Mouse (Mus musculus) WW6 (cell line): ENCODE results near the gene Irf2bpl.

Experiments
- DNase-seq: peaks from one replicate; pipeline ENCODE4 v3.0.0-alpha.2; 2013; ENCODE audit warnings: low read depth, low spot score

Irf2bpl gene

DNA sequence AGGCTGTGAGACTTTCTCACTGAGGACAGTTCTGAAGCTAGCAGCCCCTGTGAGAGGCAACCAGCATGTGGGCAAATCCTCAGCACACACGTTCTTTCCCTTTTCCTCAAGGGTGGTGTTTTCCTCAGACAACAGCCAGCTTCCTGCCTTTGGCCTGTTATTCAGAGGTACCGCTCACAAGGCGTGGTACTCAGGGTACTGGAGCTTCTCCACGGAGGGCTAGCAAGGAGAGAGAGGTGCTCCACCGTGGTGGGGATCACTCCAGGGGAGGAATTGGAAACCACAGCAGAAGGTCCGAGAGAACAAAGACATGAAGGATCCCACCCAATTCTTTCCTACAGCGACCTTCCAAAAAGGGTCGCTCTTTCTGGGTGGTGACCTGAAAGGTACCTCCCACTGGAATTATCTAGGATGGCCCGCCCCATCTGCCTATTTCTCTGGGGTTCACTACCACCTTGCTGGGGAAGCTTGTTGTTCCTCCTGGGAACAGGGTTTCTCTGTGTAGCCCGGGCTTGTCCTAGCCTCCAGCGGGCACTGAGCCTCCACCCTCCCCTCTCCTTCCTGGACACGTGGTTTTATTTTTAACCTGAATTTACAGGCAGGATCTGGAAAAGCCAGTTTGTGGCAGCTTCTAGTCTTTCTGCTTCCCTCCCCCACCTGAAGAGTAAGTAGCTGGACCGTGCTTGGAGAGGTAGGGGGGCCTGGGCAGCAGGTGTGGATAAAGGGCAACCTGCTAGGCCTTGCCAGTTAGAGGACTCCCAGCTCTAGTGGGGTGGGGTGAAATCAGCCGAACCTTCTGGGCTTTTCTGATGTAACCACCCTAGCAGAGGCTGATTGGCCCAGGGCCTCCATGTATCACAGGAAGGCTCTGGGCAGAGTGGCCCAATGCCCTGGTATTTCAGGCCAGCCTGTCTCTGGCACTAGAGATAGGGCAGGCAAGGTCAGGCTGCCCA is 17.1 kb downstream of the Irf2bpl start:
- DNase-seq = no peak

DNA sequence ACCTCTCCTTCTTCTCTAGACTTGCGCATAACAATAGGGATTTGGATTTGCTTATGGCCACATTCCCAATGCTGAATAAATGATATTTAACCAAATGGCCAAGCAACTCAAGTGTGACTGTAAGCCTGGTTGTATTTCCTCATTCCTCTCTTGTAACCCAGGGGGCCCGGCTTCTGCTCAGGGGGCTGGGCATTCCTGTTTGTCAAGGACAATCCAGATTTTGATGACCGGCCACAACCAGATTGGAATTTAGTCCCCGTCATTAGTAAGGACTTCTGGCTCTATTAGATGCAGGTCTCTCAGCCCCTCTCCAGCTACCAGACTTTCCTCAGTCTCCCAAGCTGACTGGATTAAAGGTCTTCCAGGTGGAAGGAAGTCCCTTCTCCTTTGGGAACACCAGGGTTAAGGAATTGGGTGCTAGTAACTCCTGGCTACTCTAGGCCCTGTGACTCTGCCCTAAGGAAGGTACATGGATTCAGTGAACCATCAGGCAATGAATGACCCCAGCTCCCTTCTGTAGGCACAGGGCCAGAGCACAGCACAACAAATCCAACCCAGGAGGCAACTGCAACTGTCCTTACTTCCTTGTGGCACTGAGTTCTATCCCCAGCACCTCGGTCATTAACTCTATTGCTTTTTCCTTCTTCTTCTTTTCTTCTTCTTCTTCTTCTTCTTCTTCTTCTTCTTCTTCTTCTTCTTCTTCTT is 20.1 kb downstream of the Irf2bpl start:
- DNase-seq = no peak

DNA sequence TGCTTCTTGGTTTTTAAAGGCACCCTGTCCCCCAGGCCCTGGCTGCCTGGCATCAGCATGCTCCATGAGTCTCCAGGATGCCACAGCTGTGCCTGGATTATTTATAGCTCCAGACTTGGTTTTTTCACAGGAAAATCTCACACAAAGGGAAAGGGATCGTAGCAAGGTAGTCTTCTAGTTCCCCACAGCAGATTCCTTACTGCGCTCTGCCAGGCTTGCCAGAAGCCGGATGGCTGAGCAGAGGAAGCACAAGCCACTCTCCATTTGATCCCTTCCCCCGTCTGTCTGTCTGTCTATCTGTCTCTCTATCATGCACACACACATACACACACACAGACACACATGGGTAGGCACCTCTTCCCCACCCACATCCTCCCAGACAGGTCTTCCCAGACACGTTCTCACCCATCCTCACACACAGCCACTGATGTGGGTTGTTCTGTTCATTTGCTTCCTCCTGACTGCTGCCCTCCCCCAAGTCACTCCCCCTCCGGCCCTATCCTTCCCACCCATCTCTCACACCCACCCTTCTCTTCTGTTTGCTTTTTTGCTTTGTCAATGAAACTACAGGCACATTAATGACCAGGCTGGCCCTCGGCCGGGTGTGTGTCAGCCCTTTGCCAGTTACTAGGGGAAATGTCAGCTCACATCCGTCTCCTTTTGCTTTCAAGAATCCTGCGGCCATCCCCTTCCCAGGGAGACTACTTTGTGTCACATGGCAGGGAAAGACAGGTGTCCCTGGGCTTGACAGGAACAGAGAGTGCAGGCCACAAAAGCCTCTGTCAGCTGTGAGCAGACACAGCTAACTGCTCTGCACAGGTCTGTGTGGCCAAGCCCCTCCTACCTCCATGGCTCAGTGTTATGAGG is 24.4 kb downstream of the Irf2bpl start:
- DNase-seq = no peak

DNA sequence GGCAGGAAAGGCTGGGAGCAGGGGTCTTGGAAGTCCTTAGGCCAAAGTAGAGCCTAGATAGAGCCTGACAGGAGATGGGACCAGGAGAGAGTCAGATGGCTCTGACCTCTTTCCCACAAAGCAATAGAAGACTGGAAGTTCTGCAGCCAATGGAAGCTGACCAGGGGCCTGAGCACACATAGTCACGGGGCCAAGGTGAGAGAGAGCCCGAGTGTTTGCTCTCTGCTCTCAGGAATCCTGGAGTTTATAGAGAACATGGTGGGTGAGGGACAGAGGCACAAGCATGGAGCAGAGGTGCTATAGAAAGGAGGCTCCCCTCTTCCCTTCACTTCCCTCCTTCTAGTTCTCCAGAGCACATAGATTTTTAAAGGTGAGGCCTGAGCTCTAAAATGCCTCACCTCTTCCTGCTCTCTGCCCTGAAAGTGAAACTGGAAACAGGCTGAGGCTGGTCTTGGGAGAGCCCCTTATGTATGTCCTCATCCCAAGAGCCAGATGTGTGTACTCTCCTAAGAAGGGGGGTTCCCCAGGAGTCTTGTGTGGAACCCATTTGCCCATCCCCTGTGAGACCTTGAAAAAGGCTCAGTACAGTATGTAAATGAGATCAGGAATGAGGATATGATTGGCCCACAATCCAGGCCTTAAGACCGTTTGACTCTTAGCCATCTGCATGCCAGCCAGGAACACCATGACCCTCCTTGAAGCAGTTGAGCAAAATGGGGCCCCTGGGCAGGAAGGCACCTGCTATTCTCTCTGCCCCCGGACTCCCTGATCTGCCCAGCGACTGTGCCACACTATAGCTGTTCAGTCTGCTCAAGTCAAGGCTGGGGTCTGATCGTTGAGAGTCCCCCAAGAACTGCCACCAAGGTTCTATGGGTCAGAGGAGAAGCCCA is 25.4 kb downstream of the Irf2bpl start:
- DNase-seq = no peak

DNA sequence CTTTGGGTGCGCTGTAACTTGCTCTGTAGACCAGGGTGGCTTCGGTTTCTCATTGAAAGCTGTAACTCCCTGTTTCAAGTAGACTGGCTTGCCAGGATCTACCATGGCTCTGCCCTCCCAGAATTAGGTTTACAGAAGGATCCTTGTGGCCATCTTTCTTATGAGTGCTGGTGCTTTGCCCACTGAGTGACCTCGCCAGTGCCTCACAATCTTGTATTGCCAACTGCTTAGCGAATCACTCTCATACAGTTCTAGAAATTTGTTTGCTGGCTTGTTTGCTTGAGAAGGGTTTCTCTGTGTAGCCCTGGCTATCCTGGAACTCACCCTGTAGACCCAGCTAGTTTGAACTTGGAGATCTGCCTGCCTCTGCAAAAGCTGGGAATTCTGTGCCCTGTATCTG is 26.1 kb downstream of the Irf2bpl start:
- no peak for DNase-seq

DNA sequence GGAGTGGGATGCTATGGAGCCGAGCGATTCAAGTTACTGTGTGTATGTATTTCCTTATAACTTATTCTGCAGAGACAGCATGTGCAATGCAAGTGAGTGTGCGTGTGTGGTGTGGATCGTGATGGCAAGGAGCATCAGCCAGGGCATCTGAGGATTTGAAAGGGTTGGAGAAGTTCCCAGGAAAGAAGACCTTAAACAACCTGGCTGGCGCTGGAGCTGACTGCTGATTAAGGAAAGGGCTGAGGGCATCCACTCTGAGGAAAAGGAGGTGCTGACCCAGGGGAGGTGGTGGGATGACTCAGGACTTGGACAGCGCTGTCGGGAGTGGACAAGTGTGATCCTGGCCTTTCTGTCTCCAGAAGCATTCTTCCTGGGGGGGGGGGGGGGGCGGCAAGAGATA is 27.3 kb downstream of the Irf2bpl start:
- DNase-seq = no peak

DNA sequence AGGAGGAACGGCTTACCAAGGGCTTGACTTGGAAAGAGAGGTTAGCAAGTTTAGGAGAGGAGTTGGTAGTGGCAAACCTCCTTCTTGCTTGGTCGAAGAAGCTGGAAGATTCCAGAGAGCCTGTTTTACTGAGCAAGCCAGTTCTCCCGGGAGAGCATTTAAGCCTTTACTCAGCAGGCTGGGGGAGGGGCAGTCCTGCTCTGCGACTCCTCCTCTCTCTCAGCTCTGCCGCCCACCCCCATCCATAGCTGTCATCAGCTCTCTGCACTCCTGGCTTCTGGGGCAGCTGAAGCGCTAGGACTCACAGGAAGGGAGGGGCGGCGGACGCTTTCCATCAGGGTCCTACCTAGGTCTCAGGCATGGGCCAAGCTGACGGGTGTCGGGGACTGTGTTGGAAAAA is 28.9 kb downstream of the Irf2bpl start:
- DNase-seq = no peak

DNA sequence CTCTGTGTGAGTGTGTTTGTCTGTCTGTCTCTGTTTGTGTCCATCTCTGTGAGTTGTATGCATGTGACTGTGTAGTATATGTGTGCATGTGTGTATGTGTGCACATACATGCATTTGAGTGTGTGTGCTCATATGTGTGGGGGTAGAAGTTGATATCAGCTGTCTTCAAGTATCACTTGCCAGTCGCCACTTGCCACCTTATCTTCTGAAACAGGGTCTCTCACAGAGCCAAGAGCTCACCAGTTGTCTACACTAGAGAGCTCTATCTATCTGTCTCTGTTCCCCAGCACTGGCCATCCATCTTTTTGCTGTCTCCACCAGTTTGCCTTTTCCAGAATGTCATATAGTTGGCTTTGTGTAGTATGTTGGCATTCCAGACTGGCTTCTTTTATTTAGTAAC is 31.1 kb downstream of the Irf2bpl start:
- no peak for DNase-seq

DNA sequence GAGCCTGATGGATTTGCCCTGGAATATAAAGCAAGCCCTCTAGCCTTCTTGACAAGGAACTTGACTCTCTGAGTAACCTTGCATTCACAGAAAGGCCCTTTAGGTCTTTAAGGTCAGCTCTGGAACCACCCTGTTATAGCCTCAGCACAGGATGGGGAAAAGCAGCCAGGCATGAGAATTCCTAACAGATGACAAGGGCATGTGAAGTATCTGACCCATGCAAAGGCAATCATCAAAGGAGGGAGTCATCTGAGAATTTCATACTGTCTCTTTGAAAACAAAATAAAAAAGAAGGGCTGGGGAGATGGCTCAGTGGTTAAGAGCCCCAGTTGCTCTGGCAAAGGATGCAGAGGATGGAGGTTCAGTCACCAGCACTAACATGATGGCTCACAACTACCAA is 33.3 kb downstream of the Irf2bpl start:
- no peak for DNase-seq

DNA sequence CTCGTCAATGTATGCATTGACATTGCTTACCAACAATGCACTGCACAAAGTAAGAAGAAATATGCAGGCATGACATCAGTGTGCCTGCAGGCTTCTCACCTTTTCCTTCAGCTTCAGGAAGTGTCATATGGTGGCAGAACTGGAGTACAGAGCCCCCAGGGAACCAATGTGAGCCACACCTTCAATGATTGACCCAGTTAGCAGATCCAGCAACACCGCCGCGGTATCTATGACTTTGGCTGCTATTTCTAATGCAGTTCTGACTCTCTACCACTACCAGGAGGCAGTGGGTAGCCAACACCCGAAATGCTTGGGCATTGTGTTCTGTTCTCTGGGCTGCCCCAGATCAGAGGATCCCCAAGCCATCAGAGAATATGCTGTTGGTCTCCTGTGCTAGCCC is 33.9 kb downstream of the Irf2bpl start:
- no peak for DNase-seq

DNA sequence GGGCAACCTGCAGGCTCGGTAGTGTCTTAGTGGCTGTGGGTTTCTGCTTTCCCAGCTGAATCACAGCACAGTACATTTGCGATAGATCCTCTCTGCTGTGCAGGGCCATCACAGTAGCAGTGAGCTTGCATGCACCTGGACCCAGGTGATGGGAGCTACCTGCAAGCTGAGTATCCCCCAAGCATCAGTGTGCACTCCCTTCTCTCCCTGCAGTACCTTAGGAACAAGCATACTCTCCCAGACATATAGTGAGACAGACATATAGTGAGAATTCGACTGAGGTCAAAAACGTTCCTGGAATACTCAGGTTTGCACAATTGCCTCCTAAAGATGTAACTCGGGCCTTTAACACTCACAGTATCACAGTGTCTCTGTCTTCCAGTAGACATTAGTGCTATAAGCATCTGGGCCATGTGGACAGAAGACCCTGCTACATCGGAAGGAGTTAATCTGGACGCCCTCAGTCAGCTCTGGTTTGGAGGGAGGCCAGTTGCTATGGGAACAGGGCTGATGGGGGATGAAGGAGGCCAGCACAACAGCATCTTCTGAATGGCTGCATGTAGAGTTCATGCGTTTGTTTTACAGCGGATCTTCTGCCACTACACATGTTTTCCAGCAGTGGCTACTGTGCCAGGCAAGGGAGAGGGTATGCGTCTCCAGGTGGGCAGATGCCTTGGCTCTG is 34.5 kb downstream of the Irf2bpl start:
- no peak for DNase-seq

DNA sequence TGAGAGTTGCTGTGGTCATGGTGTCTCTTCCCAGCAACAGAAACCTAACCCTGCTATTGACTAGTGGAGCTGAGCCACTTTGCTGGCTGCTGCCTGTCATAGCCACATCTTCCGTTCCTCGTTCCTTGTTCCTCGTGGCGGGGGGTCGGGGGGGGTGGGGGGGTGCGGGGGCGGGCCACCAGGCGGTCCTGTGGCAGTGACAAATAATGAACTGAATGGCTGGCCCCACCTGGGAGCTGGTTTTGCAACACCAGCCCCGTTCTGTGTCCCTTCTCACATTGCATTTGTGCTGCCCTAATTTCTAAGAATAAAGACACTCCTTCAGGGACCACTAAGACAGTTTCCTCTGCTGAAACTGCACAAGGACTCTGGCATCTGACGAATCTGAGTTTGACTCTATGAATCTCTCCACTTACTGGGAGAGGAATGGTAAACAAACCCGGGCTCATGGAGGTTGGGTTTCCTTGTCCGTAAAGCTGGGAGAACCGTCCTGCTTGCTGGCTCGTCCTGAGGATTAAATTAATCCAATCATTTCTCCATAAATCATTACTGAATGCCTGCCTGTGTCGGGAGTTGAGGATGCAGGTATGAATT is 41.6 kb downstream of the Irf2bpl start:
- no peak for DNase-seq

DNA sequence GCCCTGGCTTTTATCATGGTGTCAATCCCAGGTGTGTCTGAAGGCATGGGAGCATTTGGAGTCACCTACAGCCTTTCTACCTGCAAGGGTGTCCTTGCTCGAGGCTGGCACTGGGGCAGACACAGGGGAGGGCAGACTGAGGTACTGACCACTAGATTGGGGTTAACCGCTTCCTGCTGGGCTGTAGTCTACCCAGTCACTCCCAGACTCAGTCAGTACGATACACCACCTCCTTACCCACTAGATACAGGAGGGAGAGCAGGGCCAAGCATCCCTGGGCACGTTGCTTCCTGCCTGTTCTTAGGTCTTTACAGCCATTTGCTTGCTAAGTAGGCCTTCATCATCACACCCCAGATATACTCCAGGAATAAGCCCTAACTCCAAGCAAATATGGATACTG is 44.1 kb downstream of the Irf2bpl start:
- no peak for DNase-seq

DNA sequence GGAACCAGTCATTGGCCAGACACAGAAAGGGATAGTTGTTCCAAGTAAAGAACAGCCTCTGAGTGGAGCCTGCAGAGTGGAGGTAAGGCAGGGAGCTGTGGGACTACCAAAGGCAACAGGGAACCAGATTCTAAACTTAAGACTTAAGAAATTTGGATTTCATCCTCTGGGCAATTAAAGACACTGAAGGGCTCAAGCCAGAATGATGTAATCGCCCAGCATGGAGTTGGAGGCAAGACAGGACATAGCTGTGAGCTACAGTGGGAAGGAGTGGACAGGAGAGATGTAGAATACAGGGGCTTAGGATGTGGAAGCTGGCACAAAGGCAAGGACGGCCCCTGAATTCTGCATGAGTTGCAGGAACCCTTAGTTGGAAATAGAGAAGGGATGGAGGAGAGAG is 46.4 kb downstream of the Irf2bpl start:
- DNase-seq = no peak

DNA sequence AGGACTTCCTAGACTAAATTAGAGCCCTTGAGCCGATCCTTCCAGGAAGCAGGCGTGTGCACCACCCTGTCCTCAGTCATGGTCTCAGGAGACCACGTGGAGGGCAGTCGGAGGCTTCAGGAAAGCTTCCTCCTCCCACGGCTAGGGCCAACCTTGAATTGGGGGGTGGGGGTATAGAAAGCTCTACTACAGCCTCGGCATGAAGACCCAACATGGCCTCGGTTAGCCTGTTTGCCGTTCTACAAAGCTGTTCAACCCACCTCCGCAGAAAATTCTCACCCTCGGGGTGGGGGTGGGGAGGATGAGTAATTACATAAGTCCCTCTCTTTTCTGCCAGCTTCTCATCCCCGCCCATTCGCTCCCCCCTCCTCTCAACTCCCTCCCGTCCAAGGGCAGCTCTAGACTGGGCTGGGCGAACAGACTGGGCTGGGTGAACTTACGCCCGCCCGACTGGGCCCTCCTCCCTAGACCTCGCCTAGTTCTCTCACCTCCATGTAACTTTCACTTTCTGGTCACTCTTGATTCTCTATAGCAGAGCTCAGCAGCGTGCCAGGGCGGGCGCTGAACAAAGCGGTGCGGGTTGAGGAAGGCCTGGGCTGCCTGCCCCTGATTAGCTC is 48.1 kb downstream of the Irf2bpl start:
- peak; percentile 73 for DNase-seq

DNA sequence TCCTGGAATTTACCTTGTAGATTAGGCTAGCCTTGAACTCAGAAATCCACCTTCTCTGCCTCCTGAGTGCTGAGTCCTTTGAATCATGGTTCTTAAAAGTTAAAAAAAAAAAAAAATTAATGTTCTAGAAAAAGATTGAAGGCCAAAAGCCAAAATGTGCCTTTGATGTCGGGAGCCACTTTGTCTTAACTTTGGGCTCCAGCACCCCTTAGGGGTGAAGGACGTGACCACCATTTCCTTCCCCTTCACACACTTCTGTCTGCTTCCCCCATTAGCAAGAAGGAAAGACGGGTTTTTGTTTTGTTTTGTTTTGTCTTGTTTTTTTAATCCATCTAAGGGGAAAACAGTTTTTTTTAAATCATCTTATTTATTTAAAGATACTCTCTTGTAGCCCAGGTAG is 48.7 kb downstream of the Irf2bpl start:
- DNase-seq = no peak

DNA sequence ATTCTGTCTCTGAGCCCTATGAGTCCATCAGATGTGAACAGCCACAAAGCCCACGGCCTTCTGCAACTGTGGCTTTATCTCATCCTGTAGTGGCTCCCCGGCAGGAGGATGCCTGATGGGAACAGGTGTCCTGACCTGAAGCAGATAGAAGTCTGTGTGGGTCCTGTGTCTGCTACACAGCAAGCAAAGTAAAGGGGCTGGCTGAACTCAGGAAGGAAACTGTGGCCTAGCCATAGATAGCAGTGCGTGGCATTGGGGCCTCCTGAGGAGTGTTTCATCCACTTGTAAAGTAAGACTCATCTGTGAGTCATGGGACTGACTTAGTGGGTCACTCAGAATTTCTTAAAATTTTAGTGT is 50.2 kb downstream of the Irf2bpl start:
- no peak for DNase-seq

DNA sequence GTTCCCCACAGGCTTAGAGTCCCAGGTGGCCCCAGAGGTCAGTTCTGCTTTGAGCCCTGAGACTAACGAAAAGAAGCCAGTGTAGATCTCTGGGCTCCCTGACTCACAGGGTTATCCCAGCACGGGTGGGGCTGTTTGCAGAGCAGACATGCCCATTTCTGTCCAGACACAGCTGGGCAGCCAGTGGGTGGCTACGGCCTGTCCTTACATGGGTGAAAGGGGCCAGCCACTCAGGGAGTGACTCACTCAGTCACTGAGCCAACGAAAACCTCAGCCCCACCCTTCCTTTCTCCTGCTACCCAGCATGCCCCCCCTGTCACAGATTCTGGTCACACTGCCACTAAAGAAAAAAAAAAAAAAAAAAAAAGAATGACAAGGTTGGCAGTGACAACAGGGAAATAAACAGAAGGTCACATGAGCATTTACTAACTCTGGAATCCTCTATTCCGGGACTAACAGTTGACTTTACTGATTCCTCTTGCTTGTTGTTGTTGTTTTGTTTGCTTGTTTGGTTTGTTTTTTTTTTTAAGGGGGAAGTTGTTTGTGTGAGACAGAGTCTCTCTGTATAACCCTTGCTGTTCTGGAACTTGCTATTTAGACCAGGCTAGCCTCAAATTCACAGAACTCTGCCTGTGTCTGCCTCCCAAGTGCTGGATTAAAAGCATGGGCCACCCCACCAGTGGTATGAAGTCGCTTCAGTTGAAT is 50.7 kb downstream of the Irf2bpl start:
- no peak for DNase-seq

DNA sequence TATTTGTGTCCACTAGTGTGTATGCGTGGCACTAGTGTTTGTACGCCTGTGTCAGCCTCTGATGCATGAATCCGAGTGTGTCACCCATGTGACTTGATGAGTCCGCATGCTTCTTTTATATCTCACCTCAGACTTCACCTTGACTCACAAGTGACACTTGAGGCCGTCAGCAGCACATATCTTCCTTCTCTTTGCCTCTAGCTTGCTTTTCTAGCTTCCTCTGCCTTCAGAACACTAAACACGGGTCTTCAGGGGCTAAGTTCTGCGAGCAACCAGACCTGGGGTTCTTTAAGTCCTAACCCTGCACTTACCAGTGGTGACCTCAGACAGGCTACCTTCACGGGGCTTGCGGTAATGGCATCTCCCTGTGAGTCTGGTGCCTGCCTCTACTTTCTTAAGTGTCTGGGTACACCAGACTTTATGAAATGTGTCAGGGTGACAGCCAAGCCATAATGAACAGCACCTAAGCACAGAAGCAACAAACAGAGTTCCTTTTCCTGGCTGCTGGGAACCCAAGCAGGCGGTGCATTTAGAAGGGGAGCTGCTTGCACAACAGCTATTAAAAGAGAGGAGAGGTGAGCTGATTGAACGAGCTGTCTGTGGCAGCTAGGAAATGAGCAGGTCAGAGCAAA is 51.9 kb downstream of the Irf2bpl start:
- DNase-seq = no peak
